Mouse (Mus musculus) adrenal gland, postnatal 14 days (tissue): Measurements from ENCODE around the gene Vmn1r175. TPM values are rescaled to one million over a fixed set of nuclear protein-coding genes. Genes with fewer than 3 reads are reported as not detected.
"Not testable (repeated sequence)": the region's sequence is repeated elsewhere in the genome, so short reads cannot be mapped to it uniquely, and the experiment has no call there.

Source experiments
- DNase-seq: peaks from one replicate; pipeline ENCODE4 v3.0.0; 2021; ENCODE audit warnings: mixed read lengths
- long read RNA-seq, 2 experiments: library from polyadenylated mRNA; stranded (forward); transcript quantifications; one replicate each; pipeline ENCODE4 v2.0.0; 2021
- total RNA-seq: library from RNA; stranded (reverse); gene quantifications from 2 replicates; pipeline ENCODE4 v1.2.3, GENCODE M21; 2021

Gene Vmn1r175
- total RNA-seq: not detected in 2 replicates
- long read RNA-seq, experiment 1: 0 reads
- long read RNA-seq, experiment 2: 0 reads

- not testable (repeated sequence) for DNase-seq
Observed at GRCm38 (mm10) chr7:23810543-23810942, at the start of gene Vmn1r175. Gene Vmn1r175 (minus strand): TSS chr7:23810643.

GRCm38 (mm10) chr7:23837272-23837671 is 26.8 kb upstream of the Vmn1r175 start, which contains the start of gene Vmn1r176:
Gene Vmn1r176 (minus strand): TSS chr7:23837372.
- DNase-seq: not testable (repeated sequence)

DNA sequence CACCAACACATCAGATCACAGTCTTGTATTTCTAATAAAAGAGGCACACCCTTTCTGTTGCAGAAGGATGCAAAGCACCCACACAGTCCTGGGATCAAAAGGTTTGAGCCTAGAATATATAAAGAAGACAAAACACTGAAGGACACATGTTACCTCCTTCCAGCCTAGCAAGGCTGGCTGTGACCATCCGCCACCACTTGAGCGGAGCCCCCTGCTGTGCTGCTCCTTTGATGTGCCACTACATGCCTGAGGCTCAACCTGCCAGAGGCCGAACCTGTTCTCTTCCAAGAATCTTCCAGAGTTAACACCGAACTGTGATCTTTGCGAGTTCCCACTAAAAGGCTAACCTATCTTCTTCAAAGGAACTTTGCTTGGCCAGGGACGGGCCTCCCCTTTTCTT is 25.9 kb downstream of the Vmn1r175 start:
- DNase-seq: no peak

Other genes starting within 250 kb of the Vmn1r175 start
- gene Vmn1r169, start 235.1 kb downstream of the Vmn1r175 start, total RNA-seq: not detected in 2 replicates
- gene Vmn1r170, start 204.5 kb downstream of the Vmn1r175 start, total RNA-seq: not detected in 2 replicates
- gene Vmn1r171, start 179.9 kb downstream of the Vmn1r175 start, total RNA-seq: not detected in 2 replicates
- not detected in 2 replicates for gene Vmn1r172, start 152.3 kb downstream of the Vmn1r175 start, total RNA-seq
- not detected in 2 replicates for gene Vmn1r173, start 109.9 kb downstream of the Vmn1r175 start, total RNA-seq
- gene Vmn1r174, start 58.4 kb downstream of the Vmn1r175 start, total RNA-seq: not detected in 2 replicates
- gene Vmn1r176, start 26.7 kb upstream of the Vmn1r175 start, total RNA-seq: not detected in 2 replicates
- not detected in 2 replicates for gene Vmn1r177, start 55.8 kb upstream of the Vmn1r175 start, total RNA-seq
- not detected in 2 replicates for gene Vmn1r178, start 81.4 kb upstream of the Vmn1r175 start, total RNA-seq
- not detected in 2 replicates for gene Vmn1r179, start 116.3 kb upstream of the Vmn1r175 start, total RNA-seq
- not detected in 2 replicates for gene Vmn1r180, start 140.0 kb upstream of the Vmn1r175 start, total RNA-seq
- gene Vmn1r181, start 164.0 kb upstream of the Vmn1r175 start, total RNA-seq: not detected in 2 replicates
- gene V1rd19, start 191.0 kb upstream of the Vmn1r175 start, total RNA-seq: not detected in 2 replicates
- not detected in 2 replicates for gene Vmn1r183, start 242.6 kb upstream of the Vmn1r175 start, total RNA-seq